Mouse (Mus musculus) heart, postnatal 0 days (tissue): ENCODE measurements at regions not wholly inside any gene's neighbourhood (a gene's known extent, or its start where the extent isn't known, plus 50 kb on each side); places are given as distances from the start of the nearest gene placed in this dataset.

Source experiments
- CTCF ChIP-seq: IDR thresholded peaks from 2 replicates; pipeline ENCODE4 v1.5.1; 2016; ENCODE audit warnings: antibody characterized with exemption, control low read depth, low read depth
- EP300 ChIP-seq: IDR thresholded peaks from 2 replicates; pipeline ENCODE4 v1.6.1; 2016; ENCODE audit warnings: antibody characterized with exemption, low read depth

DNA sequence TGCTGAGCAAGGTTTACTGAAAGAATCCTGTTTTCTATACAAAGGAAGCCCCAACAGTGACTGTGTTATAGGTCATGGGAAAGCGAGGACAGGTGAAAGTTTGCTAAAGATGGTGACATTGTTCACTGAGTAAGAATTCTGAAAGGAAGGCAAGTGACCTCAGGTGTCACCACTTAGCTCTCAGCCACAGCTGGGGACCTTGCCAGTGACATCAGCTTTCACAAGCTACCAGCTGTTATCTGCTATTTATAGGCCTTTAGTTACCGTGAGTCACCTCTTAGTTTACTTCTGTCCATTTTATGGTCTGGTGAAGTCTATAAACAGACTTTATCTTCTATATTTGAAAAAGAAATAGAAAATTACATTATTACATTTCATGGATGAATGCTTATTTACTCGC is 65.4 kb upstream of the Mtpn start:
- TF ChIP-seq CTCF, result no peak
- no peak for TF ChIP-seq EP300
